Mouse (Mus musculus): ENCODE results near the gene Krt4.

The Krt4 gene

DNA sequence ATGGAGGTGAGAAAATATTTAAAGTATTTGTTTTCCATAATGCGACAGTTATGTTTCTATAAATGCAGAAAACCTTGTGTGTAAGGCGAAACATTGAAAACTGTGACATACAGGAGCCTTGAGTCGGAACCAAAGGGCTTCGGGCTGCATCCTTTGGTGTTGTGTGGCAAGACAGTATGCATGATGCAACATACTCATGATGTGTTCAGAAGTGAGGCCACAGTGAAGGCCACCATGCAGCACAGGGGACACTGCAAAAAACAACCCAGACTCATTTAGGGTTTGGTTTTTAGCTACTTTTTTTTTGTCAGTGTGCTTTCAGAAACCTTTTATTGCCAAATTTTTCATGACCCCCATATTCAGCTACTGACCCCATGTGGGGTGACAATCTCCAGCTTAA is 29.3 kb downstream of the Krt4 start:
- DNase-seq (ENCODE audit: low spot score in 2 of 2) = no peak

DNA sequence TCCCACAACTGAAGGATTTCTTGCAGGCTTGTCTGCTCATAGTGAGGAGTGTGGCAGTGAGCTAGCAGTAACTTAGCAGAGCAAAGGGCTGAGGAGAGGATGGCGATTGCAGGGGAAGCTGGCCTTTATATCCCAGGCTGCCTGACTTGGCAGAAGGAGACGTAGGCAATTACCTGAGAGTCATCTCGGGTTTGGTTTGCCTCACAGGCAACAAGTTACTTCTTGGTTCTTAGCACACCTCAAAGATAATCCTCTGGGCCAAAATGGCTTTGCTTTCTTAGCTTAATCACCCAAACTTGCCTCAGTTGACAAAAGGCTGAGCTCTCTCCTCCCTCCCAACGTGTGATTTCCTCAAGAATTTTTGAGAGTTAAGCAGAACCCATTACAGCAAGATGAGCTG is 31.7 kb downstream of the Krt4 start, which contains the start of gene Krt76:
Gene Krt76 (minus strand): TSS at position 101 of the 400 bp plus-strand sequence.
- DNase-seq (ENCODE audit: low spot score in 2 of 2) = no peak

DNA sequence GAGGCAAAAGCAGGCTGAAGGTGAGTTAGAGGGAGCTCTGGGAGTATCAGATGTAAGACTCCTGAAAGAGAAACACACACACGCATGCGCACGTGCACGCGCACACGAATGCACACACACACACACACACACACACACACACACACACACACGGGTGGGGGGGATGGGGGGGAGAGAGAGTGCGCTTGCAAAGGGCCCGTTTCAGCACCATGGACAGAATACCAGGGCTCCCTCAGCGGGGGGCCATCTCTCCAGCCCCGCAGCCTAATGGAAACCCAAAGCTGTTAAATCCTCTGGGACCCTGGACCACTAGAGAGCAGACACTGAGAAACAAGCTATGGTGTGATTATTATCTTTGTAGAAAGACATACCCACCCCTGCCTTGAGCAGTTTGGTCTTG is 44.8 kb downstream of the Krt4 start:
- DNase-seq (ENCODE audit: low spot score in 2 of 2) = no peak

DNA sequence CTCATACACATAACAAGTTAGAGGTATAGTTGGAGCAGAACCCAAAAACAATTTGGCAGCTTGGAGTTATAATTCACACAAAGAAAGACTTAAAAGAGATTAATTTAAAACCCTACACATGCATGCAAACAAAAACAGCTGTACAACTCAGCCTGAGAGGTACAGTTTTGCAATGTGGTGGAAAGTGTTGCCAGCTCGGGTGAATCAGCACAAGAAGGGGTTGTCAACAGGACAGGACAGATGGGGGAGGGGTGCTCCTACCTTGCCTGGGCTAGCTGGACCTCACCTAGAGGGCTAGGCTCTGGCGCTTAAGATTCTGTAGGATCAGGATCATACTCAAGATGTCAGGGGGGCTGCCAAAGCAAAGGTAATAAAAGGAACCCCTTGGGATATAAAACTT is 46.5 kb downstream of the Krt4 start:
- DNase-seq (ENCODE audit: low spot score in 2 of 2) = no peak

DNA sequence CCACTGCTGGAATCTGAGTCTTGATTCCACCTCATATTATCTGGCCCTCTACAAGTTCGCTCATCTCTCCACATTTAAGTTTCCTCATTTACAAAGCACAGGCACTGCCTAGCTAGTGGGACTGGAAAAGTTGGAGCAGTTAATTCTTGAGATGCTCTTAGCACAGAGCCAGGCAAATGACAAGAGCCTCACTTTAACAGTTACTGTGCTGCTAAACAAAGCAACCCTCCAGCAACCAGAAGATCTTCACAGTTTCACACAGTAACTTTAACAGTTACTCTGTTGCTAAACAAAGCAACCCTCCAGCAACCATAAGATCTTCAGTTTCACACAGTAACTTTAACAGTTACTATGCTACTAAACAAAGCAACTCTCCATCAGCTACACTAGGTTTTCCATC is 50.2 kb downstream of the Krt4 start:
- DNase-seq (ENCODE audit: low spot score in 2 of 2) = no peak

DNA sequence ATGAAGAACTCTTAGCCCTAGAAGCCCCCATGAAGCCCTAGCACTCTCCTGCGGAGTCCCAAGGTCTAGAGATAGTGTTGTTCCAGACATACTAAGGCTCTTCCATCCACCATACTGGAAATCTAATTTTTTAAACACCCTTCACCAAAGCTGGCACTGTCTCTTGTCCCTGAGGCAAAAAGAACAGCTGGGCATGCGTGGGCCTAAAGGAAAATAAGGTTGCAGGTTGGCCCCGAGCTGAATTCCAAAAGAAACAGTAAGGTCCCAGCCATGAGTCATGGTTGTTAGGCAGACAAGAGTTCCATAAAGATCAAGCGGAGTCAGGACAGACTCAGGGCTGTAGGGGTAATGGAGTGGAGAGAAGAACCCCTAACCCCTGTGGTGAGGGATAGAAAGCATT is 51.3 kb downstream of the Krt4 start:
- DNase-seq (ENCODE audit: low spot score in 2 of 2) = no peak

DNA sequence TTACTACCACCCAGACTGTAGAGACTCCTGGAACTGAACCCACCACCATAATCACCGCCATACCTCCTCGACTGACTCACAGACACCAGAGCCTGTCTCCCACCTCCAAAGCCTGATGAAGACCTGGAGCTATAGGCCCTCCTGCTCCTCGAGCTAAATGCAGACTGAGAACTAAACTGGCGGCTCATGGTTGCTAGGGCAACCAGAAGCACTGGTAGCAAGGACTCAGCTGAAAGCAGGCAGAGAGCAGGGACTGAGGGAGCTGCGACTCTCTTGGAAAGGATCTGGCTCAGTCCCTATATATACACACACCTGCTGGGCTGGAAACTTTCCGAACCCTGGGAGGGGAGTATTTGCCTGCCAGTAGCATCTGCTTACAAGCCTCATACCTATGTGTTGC is 55.1 kb downstream of the Krt4 start, which contains the start of gene Krt77:
Gene Krt77 (minus strand): TSS at position 275 of the 400 bp plus-strand sequence.
- DNase-seq (ENCODE audit: low spot score in 2 of 2) = no peak

All from spleen, postnatal 36 days (tissue).